Mouse (Mus musculus): Measurements from ENCODE around the gene Ptpn9. TPM values are rescaled to one million over a fixed set of nuclear protein-coding genes. Genes with fewer than 3 reads are reported as not detected.
"Not testable (repeated sequence)": the region's sequence is repeated elsewhere in the genome, so short reads cannot be mapped to it uniquely, and the experiment has no call there.

Ptpn9 gene
- total and polyA plus RNA-seq, 3 experiments: 26.2 to 62.4 (median 29.6) TPM

DNA sequence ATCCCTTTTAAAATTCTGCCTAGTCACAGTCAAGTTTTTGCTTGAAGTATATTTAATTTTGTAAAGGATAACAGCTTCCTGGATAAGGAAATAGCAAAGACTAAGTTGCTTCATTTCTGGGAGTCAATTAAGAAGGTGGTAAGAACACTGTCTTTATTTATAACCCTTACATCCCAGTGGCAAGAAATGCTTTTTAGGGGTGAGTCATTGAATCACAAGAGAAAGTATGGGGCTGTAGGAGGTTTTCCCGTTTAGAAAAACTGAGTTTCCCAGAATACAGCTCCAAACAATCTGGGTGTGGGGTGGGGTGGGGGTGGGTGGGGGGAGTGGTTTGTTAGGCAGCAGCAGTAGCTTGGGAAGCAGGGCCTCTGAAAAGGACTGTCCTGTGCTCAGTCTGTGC lies 13.2 kb upstream of the Ptpn9 start:
- TF ChIP-seq CTCF (IDR thresholded peaks at IDR 0.05; ENCODE audit: low read depth, low read length): no peak
- TF ChIP-seq GATA1 (IDR thresholded peaks at IDR 0.05; ENCODE audit: borderline replicate concordance, low read length): no peak
- no peaks in the 10 kb centered on the region for H3K27me3 ChIP-seq (ENCODE audit: insufficient read depth, low read length)

DNA sequence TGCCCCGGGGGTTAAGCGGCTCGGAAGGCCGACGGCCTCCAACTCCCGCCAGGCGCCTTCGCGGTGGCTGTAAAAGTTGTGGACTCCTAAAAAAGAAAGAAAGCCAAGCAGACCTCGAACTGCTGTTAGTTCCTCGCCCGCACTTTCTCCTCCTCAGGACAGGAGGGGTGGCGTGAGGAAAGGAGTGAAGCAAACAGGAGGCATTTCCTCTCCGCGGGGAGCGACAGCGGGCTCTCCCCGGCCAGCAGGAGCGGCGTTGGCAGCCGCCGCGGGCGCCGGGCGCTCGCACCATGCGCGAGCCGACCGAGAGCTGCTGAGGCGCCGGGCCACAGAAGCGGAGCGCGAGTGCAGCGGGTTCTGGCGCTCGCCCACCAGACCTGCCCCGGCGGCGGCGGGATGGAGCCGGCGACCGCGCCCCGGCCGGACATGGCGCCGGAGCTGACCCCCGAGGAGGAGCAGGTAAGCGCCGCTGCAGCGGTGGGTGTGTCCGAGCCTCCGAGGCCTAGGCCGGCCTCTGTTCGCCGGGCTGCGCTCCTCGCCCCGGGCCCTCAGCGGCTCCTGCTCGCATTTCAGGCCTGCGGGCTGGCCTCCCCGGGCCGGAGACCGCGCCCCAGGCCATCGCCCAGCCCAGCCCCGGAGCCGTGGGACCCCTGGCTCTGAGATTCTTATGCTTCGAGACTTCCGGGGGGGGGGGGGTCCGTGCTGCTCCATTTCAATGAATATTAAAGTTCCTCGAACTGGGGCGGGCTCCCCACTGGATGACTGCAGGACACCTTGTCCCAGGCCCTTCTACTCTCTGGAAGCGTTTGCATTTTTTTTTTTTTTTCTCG lies 690 bp downstream of the Ptpn9 start:
- peaks cover 10% of the 10 kb centered on the region for H3K36me3 ChIP-seq (replicated peaks)
- DNase-seq (ENCODE audit: low spot score) (peak; percentile 63), ATAC-seq (ENCODE audit: extremely low read depth, insufficient number of reproducible peaks, low FRiP score, poor library complexity, severe bottlenecking) (no peak)
- H3K4me1 ChIP-seq (ENCODE audit: insufficient read depth, low read depth, low read length): peaks cover 39% of the 10 kb centered on the region
- peak overlapping the region; percentile 83 for H3K4me3 ChIP-seq (ENCODE audit: low read depth, low read length)
- H3K27me3 ChIP-seq (ENCODE audit: insufficient read depth, low read length): no peaks in the 10 kb centered on the region
- no peaks in the 10 kb centered on the region for H3K9me3 ChIP-seq (replicated peaks)
- TF ChIP-seq CTCF (IDR thresholded peaks at IDR 0.05; ENCODE audit: low read depth, low read length) (no peak), POLR2AphosphoS5 (IDR thresholded peaks at IDR 0.05; ENCODE audit: insufficient replicate concordance, low read depth, low read length) (no peak), TAL1 (conservative IDR thresholded peaks at IDR 0.05; ENCODE audit: low read depth, low read length) (no peak), GATA2 (IDR thresholded peaks at IDR 0.05; ENCODE audit: borderline replicate concordance, low read depth, low read length) (no peak), GATA1 (IDR thresholded peaks at IDR 0.05; ENCODE audit: borderline replicate concordance, low read length) (no peak)

More for the DNA sequence above, 13.2 kb upstream of the Ptpn9 start:
- ATAC-seq (ENCODE audit: extremely low read depth, insufficient number of reproducible peaks, low FRiP score, poor library complexity, severe bottlenecking) (no peak), DNase-seq (ENCODE audit: low spot score) (no peak)
- peaks cover 58% of the 10 kb centered on the region for H3K36me3 ChIP-seq (replicated peaks)
- no peaks in the 10 kb centered on the region for H3K9me3 ChIP-seq (replicated peaks)
- H3K4me3 ChIP-seq (ENCODE audit: low read depth, low read length): no peak overlapping the region; the same call in 1 of the 2 replicates
- peaks cover 35% of the 10 kb centered on the region for H3K4me1 ChIP-seq (ENCODE audit: insufficient read depth, low read depth, low read length)

DNA sequence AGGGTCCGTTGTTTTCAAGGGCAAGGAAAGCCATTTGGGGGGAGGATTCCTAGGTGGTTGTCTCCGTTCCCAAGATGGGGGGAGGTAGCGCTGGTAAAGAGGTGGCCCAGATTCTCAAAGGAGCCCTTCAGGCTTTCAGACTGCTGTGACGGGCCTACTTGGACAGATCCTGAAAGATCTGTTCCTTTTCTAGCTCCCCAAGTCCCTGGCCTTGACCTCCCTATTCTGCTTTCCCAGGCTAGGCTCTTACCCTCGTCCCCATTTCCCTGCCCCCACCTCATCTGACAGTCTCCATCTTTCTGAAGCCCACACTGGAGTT lies 1.3 kb downstream of the Ptpn9 start:
- Histone ChIP-seq H3K36me3 (replicated peaks) (peaks cover 10% of the 10 kb centered on the region), H3K4me1 (ENCODE audit: insufficient read depth, low read depth, low read length) (peaks cover 33% of the 10 kb centered on the region), H3K9me3 (replicated peaks) (no peaks in the 10 kb centered on the region), H3K4me3 (ENCODE audit: low read depth, low read length) (peak overlapping the region; percentile 83), H3K27me3 (ENCODE audit: insufficient read depth, low read length) (no peaks in the 10 kb centered on the region)
- DNase-seq (ENCODE audit: low spot score) (peak; percentile 16), ATAC-seq (ENCODE audit: extremely low read depth, insufficient number of reproducible peaks, low FRiP score, poor library complexity, severe bottlenecking) (no peak)
- TF ChIP-seq TAL1 (conservative IDR thresholded peaks at IDR 0.05; ENCODE audit: low read depth, low read length) (no peak), GATA2 (IDR thresholded peaks at IDR 0.05; ENCODE audit: borderline replicate concordance, low read depth, low read length) (no peak), CTCF (IDR thresholded peaks at IDR 0.05; ENCODE audit: low read depth, low read length) (no peak), POLR2AphosphoS5 (IDR thresholded peaks at IDR 0.05; ENCODE audit: insufficient replicate concordance, low read depth, low read length) (no peak), GATA1 (IDR thresholded peaks at IDR 0.05; ENCODE audit: borderline replicate concordance, low read length) (no peak)

DNA sequence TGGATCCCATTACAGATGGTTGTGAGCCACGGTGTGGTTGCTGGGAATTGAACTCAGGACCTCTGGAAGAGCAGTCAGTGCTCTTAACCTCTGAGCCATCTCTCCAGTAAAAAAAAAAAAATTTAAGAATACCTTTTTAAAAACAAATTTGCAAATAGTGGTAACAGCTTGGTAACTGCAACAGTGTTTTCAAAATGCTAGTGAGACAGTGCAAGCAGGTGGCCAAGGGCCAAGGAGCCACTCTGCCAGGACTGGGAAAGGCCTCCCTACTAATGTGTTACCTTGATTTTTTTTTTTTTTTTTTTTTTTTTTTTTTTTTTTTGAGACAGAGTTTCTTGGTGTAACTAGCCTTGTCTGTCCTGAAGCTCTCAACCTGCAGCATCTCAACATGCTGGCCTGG lies 2.5 kb downstream of the Ptpn9 start:
- H3K4me1 ChIP-seq (ENCODE audit: insufficient read depth, low read depth, low read length): peaks cover 28% of the 10 kb centered on the region
- not testable (repeated sequence) for H3K27me3 ChIP-seq (ENCODE audit: insufficient read depth, low read length); H3K9me3 ChIP-seq (replicated peaks); DNase-seq (ENCODE audit: low spot score); H3K4me3 ChIP-seq (ENCODE audit: low read depth, low read length); ATAC-seq (ENCODE audit: extremely low read depth, insufficient number of reproducible peaks, low FRiP score, poor library complexity, severe bottlenecking)
- peaks cover 13% of the 10 kb centered on the region for H3K36me3 ChIP-seq (replicated peaks)

DNA sequence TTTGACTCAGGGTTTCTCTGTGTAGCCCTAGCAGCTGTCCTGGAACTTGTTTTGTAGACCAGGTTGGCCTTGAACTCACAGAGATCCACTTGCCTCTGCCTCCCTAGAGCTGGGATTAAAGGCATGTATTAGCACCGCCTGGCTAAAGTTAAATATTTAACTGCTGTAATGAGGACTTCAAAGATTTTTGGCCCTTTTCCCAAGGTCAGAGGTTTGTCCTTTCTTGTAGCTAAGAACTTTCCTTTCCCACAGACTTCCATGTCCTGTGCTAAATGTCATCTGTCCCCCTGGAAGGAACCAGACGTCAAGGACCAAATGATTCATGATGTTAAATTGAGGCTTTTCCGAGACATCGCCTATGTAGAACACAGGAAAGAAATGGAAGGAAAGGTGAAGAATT lies 8.3 kb downstream of the Ptpn9 start:
- DNase-seq (ENCODE audit: low spot score) (no peak), ATAC-seq (ENCODE audit: extremely low read depth, insufficient number of reproducible peaks, low FRiP score, poor library complexity, severe bottlenecking) (no peak)
- H3K9me3 ChIP-seq (replicated peaks): no peaks in the 10 kb centered on the region
- H3K27me3 ChIP-seq (ENCODE audit: insufficient read depth, low read length): no peaks in the 10 kb centered on the region
- H3K36me3 ChIP-seq (replicated peaks): peaks cover 44% of the 10 kb centered on the region
- no peak for TF ChIP-seq POLR2AphosphoS5 (IDR thresholded peaks at IDR 0.05; ENCODE audit: insufficient replicate concordance, low read depth, low read length)
- TF ChIP-seq GATA1 (IDR thresholded peaks at IDR 0.05; ENCODE audit: borderline replicate concordance, low read length): no peak
- no peak for TF ChIP-seq GATA2 (IDR thresholded peaks at IDR 0.05; ENCODE audit: borderline replicate concordance, low read depth, low read length)
- TF ChIP-seq CTCF (IDR thresholded peaks at IDR 0.05; ENCODE audit: low read depth, low read length): no peak
- no peak for TF ChIP-seq TAL1 (conservative IDR thresholded peaks at IDR 0.05; ENCODE audit: low read depth, low read length)
- H3K4me1 ChIP-seq (ENCODE audit: insufficient read depth, low read depth, low read length): peaks cover 8% of the 10 kb centered on the region
- H3K4me3 ChIP-seq (ENCODE audit: low read depth, low read length): no peak overlapping the region

DNA sequence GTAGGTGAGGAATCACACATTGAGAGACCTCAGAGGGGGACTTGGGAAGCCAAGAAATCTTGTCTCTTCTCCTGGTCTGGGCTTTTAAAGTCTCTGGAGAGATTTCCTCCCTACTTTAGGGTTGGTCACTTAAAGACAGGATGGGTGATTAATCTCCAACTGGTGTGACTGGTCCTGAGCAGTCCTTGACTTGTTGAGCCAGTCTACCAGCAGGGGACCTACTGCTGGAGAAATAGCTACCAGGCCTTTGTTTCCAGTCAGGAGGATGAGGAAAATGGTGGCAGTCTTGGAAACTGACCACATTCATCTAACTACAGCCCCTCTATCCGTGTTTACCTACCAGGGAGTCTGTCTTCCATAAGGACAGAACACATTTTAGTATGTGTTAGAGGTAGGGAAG lies 17.7 kb downstream of the Ptpn9 start:
- Histone ChIP-seq H3K4me3 (ENCODE audit: low read depth, low read length) (no peak overlapping the region), H3K9me3 (replicated peaks) (peaks cover 4% of the 10 kb centered on the region; the same call in 1 of the 2 replicates), H3K4me1 (ENCODE audit: insufficient read depth, low read depth, low read length) (no peaks in the 10 kb centered on the region), H3K36me3 (replicated peaks) (peaks cover 39% of the 10 kb centered on the region), H3K27me3 (ENCODE audit: insufficient read depth, low read length) (no peaks in the 10 kb centered on the region)
- no peak for TF ChIP-seq CTCF (IDR thresholded peaks at IDR 0.05; ENCODE audit: low read depth, low read length)
- TF ChIP-seq TAL1 (conservative IDR thresholded peaks at IDR 0.05; ENCODE audit: low read depth, low read length): no peak
- no peak for TF ChIP-seq POLR2AphosphoS5 (IDR thresholded peaks at IDR 0.05; ENCODE audit: insufficient replicate concordance, low read depth, low read length)
- TF ChIP-seq GATA1 (IDR thresholded peaks at IDR 0.05; ENCODE audit: borderline replicate concordance, low read length): no peak
- no peak for TF ChIP-seq GATA2 (IDR thresholded peaks at IDR 0.05; ENCODE audit: borderline replicate concordance, low read depth, low read length)
- DNase-seq (ENCODE audit: low spot score) (no peak), ATAC-seq (ENCODE audit: extremely low read depth, insufficient number of reproducible peaks, low FRiP score, poor library complexity, severe bottlenecking) (no peak)
